Mouse (Mus musculus) CH12.LX (cell line): ENCODE measurements around the gene Cxcr5. TPM values are rescaled to one million over a fixed set of nuclear protein-coding genes. Genes with fewer than 3 reads are reported as not detected.

Source experiments
- DNase-seq: peaks from one replicate; pipeline ENCODE4 v3.0.0-alpha.2; 2013; ENCODE audit errors: extremely low read depth
- H3K27ac ChIP-seq: 2 replicates; pipeline ENCODE4 v1.5.1; 2012; ENCODE audit warnings: low read depth, mild to moderate bottlenecking, control low read depth, moderate library complexity; ENCODE audit not compliant: insufficient read depth
- H3K27me3 ChIP-seq: replicated peaks from 2 replicates; pipeline ENCODE3; 2012; ENCODE audit warnings: inconsistent platforms
- H3K36me3 ChIP-seq, 2 experiments: replicated peaks in 1 of 2; 2 replicates each; pipeline versions ENCODE3 to v1.6.1; 2012; ENCODE audit warnings: inconsistent platforms in 1 of 2, low read length in 1 of 2, mild to moderate bottlenecking in 1 of 2, mixed read lengths in 1 of 2, moderate library complexity in 1 of 2; ENCODE audit not compliant: control insufficient read depth in 1 of 2, insufficient read depth in 1 of 2
- H3K4me1 ChIP-seq, 2 experiments: 2 replicates each; pipeline ENCODE4 v1.6.1; 2012; ENCODE audit warnings: inconsistent platforms in 1 of 2, moderate library complexity in 1 of 2; ENCODE audit not compliant: insufficient read depth in 2 of 2, control insufficient read depth in 1 of 2
- H3K4me2 ChIP-seq: 2 replicates; pipeline ENCODE4 v1.6.1; 2012; ENCODE audit warnings: low read depth, mild to moderate bottlenecking, control low read depth; ENCODE audit not compliant: poor library complexity, insufficient read depth, severe bottlenecking
- H3K4me3 ChIP-seq, 3 experiments: fragments of 150-350 bp in 1 of 3; sonication (generic) in 1 of 3; replicated peaks in 1 of 3; 2 replicates each; pipeline versions ENCODE3 to v1.5.1; 2011 to 2012; ENCODE audit warnings: low read depth in 2 of 3, low read length in 2 of 3, mild to moderate bottlenecking in 2 of 3, moderate library complexity in 2 of 3, control low read depth in 1 of 3, improper control_type of control experiment in 1 of 3, inconsistent platforms in 1 of 3, mixed read lengths in 1 of 3; ENCODE audit not compliant: poor library complexity in 1 of 3
- H3K79me2 ChIP-seq: replicated peaks from 2 replicates; pipeline ENCODE4 v1.6.1; 2012; ENCODE audit warnings: mild to moderate bottlenecking, moderate library complexity; ENCODE audit not compliant: control insufficient read depth, poor library complexity, insufficient read depth, severe bottlenecking; ENCODE audit errors: extremely low read depth
- H3K9ac ChIP-seq: 2 replicates; pipeline ENCODE4 v1.6.1; 2012; ENCODE audit warnings: low read depth, mild to moderate bottlenecking, control low read depth, moderate library complexity; ENCODE audit not compliant: insufficient read depth
- H3K9me3 ChIP-seq: replicated peaks from 2 replicates; pipeline ENCODE3; 2012; ENCODE audit warnings: low read length, inconsistent platforms, mixed read lengths
- BHLHE40 ChIP-seq: IDR thresholded peaks from 2 replicates; pipeline ENCODE4 v1.6.1; 2011; ENCODE audit warnings: mild to moderate bottlenecking, low read depth, low read length, improper control_type of control experiment
- CHD1 ChIP-seq: IDR thresholded peaks from 2 replicates; pipeline ENCODE4 v1.6.1; 2012; ENCODE audit warnings: low read depth, low read length, improper control_type of control experiment, inconsistent platforms
- CHD2 ChIP-seq: IDR thresholded peaks from 2 replicates; pipeline ENCODE4 v1.6.1; 2011; ENCODE audit warnings: low read length, improper control_type of control experiment
- CTCF ChIP-seq, 2 experiments: IDR thresholded peaks in 1 of 2; conservative IDR thresholded peaks in 1 of 2; 2 replicates each; pipeline ENCODE4 v1.5.1; 2011 to 2012; ENCODE audit warnings: low read depth in 2 of 2, low read length in 2 of 2, improper control_type of control experiment in 1 of 2, inconsistent platforms in 1 of 2, mild to moderate bottlenecking in 1 of 2, moderate library complexity in 1 of 2
- E2F4 ChIP-seq: IDR thresholded peaks from 2 replicates; pipeline ENCODE4 v1.6.1; 2011; ENCODE audit warnings: low read depth, low read length, improper control_type of control experiment; ENCODE audit not compliant: insufficient replicate concordance
- ELF1 ChIP-seq: IDR thresholded peaks from 2 replicates; pipeline ENCODE4 v1.6.1; 2014; ENCODE audit warnings: low read depth, mild to moderate bottlenecking, inconsistent platforms, low read length, improper control_type of control experiment
- GABPA ChIP-seq: IDR thresholded peaks from 2 replicates; pipeline ENCODE4 v1.6.1; 2012; ENCODE audit warnings: low read depth, low read length, improper control_type of control experiment, inconsistent platforms; ENCODE audit not compliant: insufficient replicate concordance
- HCFC1 ChIP-seq: IDR thresholded peaks from 2 replicates; pipeline ENCODE4 v1.6.1; 2012; ENCODE audit warnings: low read depth, mild to moderate bottlenecking, inconsistent platforms, low read length, improper control_type of control experiment
- JUND ChIP-seq: conservative IDR thresholded peaks from 2 replicates; pipeline ENCODE4 v1.6.1; 2011; ENCODE audit warnings: low read depth, low read length, improper control_type of control experiment
- MAFK ChIP-seq: IDR thresholded peaks from 2 replicates; pipeline ENCODE4 v1.6.1; 2011; ENCODE audit warnings: low read length, improper control_type of control experiment; ENCODE audit not compliant: insufficient replicate concordance
- MAZ ChIP-seq: IDR thresholded peaks from 2 replicates; pipeline ENCODE4 v1.6.1; 2012; ENCODE audit warnings: low read depth, mild to moderate bottlenecking, inconsistent platforms, low read length, improper control_type of control experiment, moderate library complexity
- MEF2A ChIP-seq: IDR thresholded peaks from 2 replicates; pipeline ENCODE4 v1.6.1; 2014; ENCODE audit warnings: low read depth, mild to moderate bottlenecking, inconsistent platforms, low read length, improper control_type of control experiment, borderline replicate concordance
- MYC ChIP-seq: IDR thresholded peaks from 2 replicates; pipeline ENCODE4 v1.6.1; 2011; ENCODE audit warnings: low read depth, mild to moderate bottlenecking, improper control_type of control experiment, low read length
- NELFE ChIP-seq: IDR thresholded peaks from 2 replicates; pipeline ENCODE4 v1.6.1; 2011; ENCODE audit warnings: low read depth, low read length, improper control_type of control experiment
- NRF1 ChIP-seq: IDR thresholded peaks from 2 replicates; pipeline ENCODE4 v1.6.1; 2014; ENCODE audit warnings: low read depth, mild to moderate bottlenecking, inconsistent platforms, low read length, improper control_type of control experiment, moderate library complexity
- POLR2A ChIP-seq: IDR thresholded peaks from 2 replicates; pipeline ENCODE4 v1.6.1; 2011; ENCODE audit warnings: low read depth, mild to moderate bottlenecking, improper control_type of control experiment, low read length
- RAD21 ChIP-seq: IDR thresholded peaks from 2 replicates; pipeline ENCODE4 v1.6.1; 2011; ENCODE audit warnings: low read depth, mild to moderate bottlenecking, low read length, improper control_type of control experiment, moderate library complexity
- RCOR1 ChIP-seq: conservative IDR thresholded peaks from 2 replicates; pipeline ENCODE4 v1.6.1; 2012; ENCODE audit warnings: low read depth, mild to moderate bottlenecking, inconsistent platforms, low read length, improper control_type of control experiment
- USF1 ChIP-seq: IDR thresholded peaks from 2 replicates; pipeline ENCODE4 v1.6.1; 2014; ENCODE audit warnings: low read depth, mild to moderate bottlenecking, inconsistent platforms, low read length, improper control_type of control experiment
- USF2 ChIP-seq: conservative IDR thresholded peaks from 2 replicates; pipeline ENCODE4 v1.6.1; 2011; ENCODE audit warnings: low read depth, low read length, improper control_type of control experiment
- ZC3H11A ChIP-seq: IDR thresholded peaks from 2 replicates; pipeline ENCODE4 v1.6.1; 2012; ENCODE audit warnings: low read depth, mild to moderate bottlenecking, inconsistent platforms, low read length, improper control_type of control experiment
- ZKSCAN1 ChIP-seq: IDR thresholded peaks from 2 replicates; pipeline ENCODE4 v1.6.1; 2012; ENCODE audit warnings: low read depth, inconsistent platforms, low read length, improper control_type of control experiment, borderline replicate concordance
- ZMIZ1 ChIP-seq: IDR thresholded peaks from 2 replicates; pipeline ENCODE4 v1.6.1; 2012; ENCODE audit warnings: low read depth, mild to moderate bottlenecking, inconsistent platforms, low read length, improper control_type of control experiment
- ZNF384 ChIP-seq: IDR thresholded peaks from 2 replicates; pipeline ENCODE4 v1.6.1; 2012; ENCODE audit warnings: low read depth, low read length, improper control_type of control experiment, inconsistent platforms
- dilution Hi-C: fragments of 300-500 bp; cut with MboI; formaldehyde crosslinking; loops from 2 replicates; pipeline ENCODE4 v1.14.3; 2020; ENCODE audit warnings: low sequenced_read_pairs; ENCODE audit not compliant: extremely low pct_unique_long_range_greater_than_20kb, extremely low pct_ligation_motif_present
- in situ Hi-C: fragments of 300-500 bp; cut with MboI; formaldehyde crosslinking; loops from 3 replicates; pipeline ENCODE4 v1.14.3; 2019; ENCODE audit warnings: low sequenced_read_pairs, low pct_ligation_motif_present, low pct_unique_long_range_greater_than_20kb, mixed read lengths
- polyA plus RNA-seq: library from polyadenylated mRNA; unstranded; fragments of >175 nt; gene quantifications from 2 replicates; pipeline ENCODE4 v1.2.1, GENCODE M21; 2012; ENCODE audit warnings: low read depth; ENCODE audit not compliant: insufficient read length
- total RNA-seq, 2 experiments: library from RNA; depleted of rRNA; stranded (reverse); fragments of 300-350 nt in 1 of 2; fragments of >200 nt in 1 of 2; gene quantifications; 2 replicates each; pipeline ENCODE4 v1.2.3; 2012 to 2014

Cxcr5 gene
- total and polyA plus RNA-seq, 3 experiments, result 30.2 to 93.4 (median 70.5) TPM

DNA sequence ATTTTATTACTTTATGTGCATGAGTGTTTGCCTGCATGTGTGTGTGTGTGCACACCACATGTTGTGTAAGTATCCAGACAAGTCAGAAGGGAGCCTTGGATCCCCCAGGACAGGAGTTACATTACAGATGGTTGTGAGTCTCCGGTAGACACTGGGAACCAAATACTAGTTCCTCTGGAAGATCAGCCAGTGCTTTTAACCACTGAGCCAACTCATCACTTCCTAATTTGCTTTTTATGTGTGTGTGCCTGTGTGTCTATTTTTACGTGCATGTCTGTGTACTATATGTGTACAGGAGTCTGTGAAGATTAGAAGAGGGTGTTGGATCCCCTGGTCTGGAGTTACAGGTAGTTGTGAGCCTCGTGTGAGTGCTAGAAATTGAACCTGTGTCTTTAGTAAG is 21.0 kb downstream of the Cxcr5 start:
- TF ChIP-seq MAFK (no peak), CTCF (conservative IDR thresholded peaks at IDR 0.05 in 1 of 2, IDR thresholded peaks at IDR 0.05 in 1 of 2; ENCODE audit: low read depth in 2 of 2, low read length in 2 of 2) (no peak), POLR2A (no peak)
- Histone ChIP-seq H3K9me3 (no peaks in the 10 kb centered on the region), H3K4me3 (no peak overlapping the region), H3K4me1 (peaks cover 25 to 55% of the 10 kb centered on the region in 2 experiments), H3K4me2 (no peak overlapping the region), H3K27me3 (no peaks in the 10 kb centered on the region), H3K79me2 (no peaks in the 10 kb centered on the region), H3K9ac (no peak overlapping the region), H3K27ac (no peak overlapping the region), H3K36me3 (no peaks in the 10 kb centered on the region)
- DNase-seq, result no peak
- in situ Hi-C loops (no loop called here), dilution Hi-C loops (no loop called here)

- Histone ChIP-seq H3K79me2 (no peaks in the 10 kb centered on the region), H3K9ac (no peak overlapping the region), H3K4me3 (no peak overlapping the region), H3K4me2 (no peak overlapping the region), H3K4me1 (peaks cover 25 to 54% of the 10 kb centered on the region in 2 experiments), H3K9me3 (no peaks in the 10 kb centered on the region), H3K27me3 (no peaks in the 10 kb centered on the region), H3K36me3 (no peaks in the 10 kb centered on the region), H3K27ac (no peak overlapping the region)
- no peak for TF ChIP-seq USF2
- TF ChIP-seq ZNF384, result peak; percentile 87
- dilution Hi-C loops (no loop called here), in situ Hi-C loops (no loop called here)
- DNase-seq, result no peak
Measured at GRCm38 (mm10) chr9:44539816-44540421, 21.8 kb downstream of the Cxcr5 start.

- no peaks in the 10 kb centered on the region for H3K36me3 ChIP-seq
- H3K4me2 ChIP-seq, result peak overlapping the region; percentile 45
- H3K27me3 ChIP-seq, result no peaks in the 10 kb centered on the region
- H3K27ac ChIP-seq, result peak overlapping the region; percentile 27; the same call in 1 of the 2 replicates
- H3K9ac ChIP-seq, result no peak overlapping the region
- in situ Hi-C loops, result no loop called here
- peak overlapping the region in 1 of 3 experiments; percentile 18 for H3K4me3 ChIP-seq
- H3K9me3 ChIP-seq, result no peaks in the 10 kb centered on the region
- dilution Hi-C loops, result no loop called here
- DNase-seq, result peak; percentile 84
- peaks cover 31 to 65% of the 10 kb centered on the region in 2 experiments for H3K4me1 ChIP-seq
- H3K79me2 ChIP-seq, result no peaks in the 10 kb centered on the region
- TF ChIP-seq MEF2A (peak; percentile 92), MAFK (peak; percentile 84), CHD1 (no peak), ZC3H11A (no peak), MAZ (peak; percentile 98), RCOR1 (peak; percentile 89), HCFC1 (peak; percentile 52), CHD2 (peak; percentile 74), ELF1 (peak; percentile 77), MYC (peak; percentile 75; the same call in 1 of the 2 replicates), BHLHE40 (peak; percentile 97), POLR2A (no peak), ZKSCAN1 (no peak), USF1 (no peak), NELFE (peak; percentile 39; the same call in 1 of the 2 replicates), ZMIZ1 (0 out of 2 replicates have a peak, but pooled peaks have one; percentile 45), RAD21 (no peak; the same call in none of the 2 replicates), GABPA (no peak), JUND (peak; percentile 85), NRF1 (peak; percentile 46; the same call in 1 of the 2 replicates), E2F4 (no peak)
Measured at GRCm38 (mm10) chr9:44537625-44538301, 23.9 kb downstream of the Cxcr5 start.
